Mouse (Mus musculus) midbrain, embryonic 16.5 days (tissue): ENCODE data around the gene Ttc24. TPM values are rescaled to one million over a fixed set of nuclear protein-coding genes. Genes with fewer than 3 reads are reported as not detected.

ENCODE experiments used
- ATAC-seq: fragments of 200-750 bp; cut with Nextera tagmentation; 2 replicates; pipeline ENCODE4 v1.8.0; 2017; ENCODE audit warnings: moderate TSS enrichment
- H3K27ac ChIP-seq: fragments of 300-500 bp; sonication (generic); 2 replicates; pipeline ENCODE4 v1.5.1; 2014; ENCODE audit warnings: mild to moderate bottlenecking, low read length, mixed read lengths
- H3K27me3 ChIP-seq: fragments of 300-500 bp; sonication (generic); 2 replicates; pipeline ENCODE4 v1.6.1; 2014; ENCODE audit warnings: low read depth, low read length, mixed read lengths; ENCODE audit not compliant: control insufficient read depth, insufficient read depth
- H3K36me3 ChIP-seq: fragments of 300-500 bp; sonication (generic); 2 replicates; pipeline ENCODE4 v1.6.1; 2014; ENCODE audit warnings: mild to moderate bottlenecking, low read length, moderate library complexity, mixed read lengths; ENCODE audit not compliant: control insufficient read depth, insufficient read depth
- H3K4me1 ChIP-seq: fragments of 300-500 bp; sonication (generic); 2 replicates; pipeline ENCODE4 v1.6.1; 2014; ENCODE audit warnings: mild to moderate bottlenecking, low read length, mixed read lengths; ENCODE audit not compliant: control insufficient read depth, insufficient read depth
- H3K4me2 ChIP-seq: fragments of 300-500 bp; sonication (generic); 2 replicates; pipeline ENCODE4 v1.6.1; 2014; ENCODE audit warnings: mild to moderate bottlenecking, low read length, mixed read lengths
- H3K4me3 ChIP-seq: fragments of 300-500 bp; sonication (generic); 2 replicates; pipeline ENCODE4 v1.5.1; 2014; ENCODE audit warnings: low read depth, mild to moderate bottlenecking, low read length, moderate library complexity, mixed read lengths
- H3K9ac ChIP-seq: fragments of 300-500 bp; sonication (generic); 2 replicates; pipeline ENCODE4 v1.6.1; 2014; ENCODE audit warnings: low read depth, low read length, mixed read lengths
- H3K9me3 ChIP-seq: fragments of 300-500 bp; sonication (generic); replicated peaks from 2 replicates; pipeline ENCODE4 v1.6.1; 2014; ENCODE audit warnings: mild to moderate bottlenecking, low read length, mixed read lengths; ENCODE audit not compliant: control insufficient read depth, poor library complexity, severe bottlenecking
- WGBS: fragments of 180-500 bp; shearing (Covaris S2); extraction: QIAGEN DNeasy Blood & Tissue Kit; methylation state at CpG from one replicate; pipeline ENCODE4 v1.1.7; 2014; 5-methylcytosine and 5-hydroxymethylcytosine counted together
- polyA plus RNA-seq: library from polyadenylated mRNA; unstranded; fragments of >200 nt; fragmentation: Nextera tagmentation; extraction: Ambion mirVana; gene quantifications from 2 replicates; pipeline ENCODE4 v1.2.1, GENCODE M21; 2015

The Ttc24 gene
- polyA plus RNA-seq, 1 experiment from 2014 or later = not detected

GRCm38 (mm10) chr3:88102611-88103010 is 24.5 kb upstream of the Ttc24 start:
- no peak overlapping the region for H3K27ac ChIP-seq
- H3K27me3 ChIP-seq = no peaks in the 10 kb centered on the region
- ATAC-seq = no peak
- no peak overlapping the region for H3K4me3 ChIP-seq
- no peak overlapping the region for H3K9ac ChIP-seq
- no peaks in the 10 kb centered on the region for H3K4me1 ChIP-seq
- WGBS = 86% methylated on average over 6 of the region's 6 CpGs
- no peak overlapping the region for H3K4me2 ChIP-seq
- no peaks in the 10 kb centered on the region for H3K9me3 ChIP-seq
- H3K36me3 ChIP-seq = no peaks in the 10 kb centered on the region

- ATAC-seq = no peak
- Histone ChIP-seq H3K4me2 (no peak overlapping the region), H3K4me1 (no peaks in the 10 kb centered on the region), H3K9me3 (no peaks in the 10 kb centered on the region), H3K27me3 (no peaks in the 10 kb centered on the region), H3K4me3 (no peak overlapping the region), H3K36me3 (no peaks in the 10 kb centered on the region), H3K27ac (no peak overlapping the region), H3K9ac (no peak overlapping the region)
- 91% methylated on average over 6 of the region's 6 CpGs for WGBS
Measured at GRCm38 (mm10) chr3:88102196-88102595, 24.1 kb upstream of the Ttc24 start.

- WGBS = 95% methylated on average over 7 of the region's 7 CpGs
- no peak overlapping the region for H3K4me2 ChIP-seq
- H3K4me3 ChIP-seq = no peak overlapping the region
- H3K9me3 ChIP-seq = no peaks in the 10 kb centered on the region
- no peaks in the 10 kb centered on the region for H3K36me3 ChIP-seq
- no peaks in the 10 kb centered on the region for H3K27me3 ChIP-seq
- no peak overlapping the region for H3K9ac ChIP-seq
- no peak for ATAC-seq
- H3K27ac ChIP-seq = no peak overlapping the region
- no peaks in the 10 kb centered on the region for H3K4me1 ChIP-seq
Measured at GRCm38 (mm10) chr3:88101736-88102135, 23.6 kb upstream of the Ttc24 start.

- H3K4me1 ChIP-seq = no peaks in the 10 kb centered on the region
- no peaks in the 10 kb centered on the region for H3K9me3 ChIP-seq
- no peaks in the 10 kb centered on the region for H3K36me3 ChIP-seq
- ATAC-seq = no peak
- H3K4me2 ChIP-seq = no peak overlapping the region
- no peak overlapping the region for H3K27ac ChIP-seq
- H3K4me3 ChIP-seq = no peak overlapping the region
- H3K9ac ChIP-seq = no peak overlapping the region
- no peaks in the 10 kb centered on the region for H3K27me3 ChIP-seq
- WGBS = 61% methylated on average over 3 of the region's 3 CpGs
Measured at GRCm38 (mm10) chr3:88100251-88100650, 22.1 kb upstream of the Ttc24 start.

GRCm38 (mm10) chr3:88097666-88098065 is 19.6 kb upstream of the Ttc24 start:
- no peak overlapping the region for H3K27ac ChIP-seq
- H3K9me3 ChIP-seq = no peaks in the 10 kb centered on the region
- no peak for ATAC-seq
- no peak overlapping the region for H3K4me2 ChIP-seq
- no peak overlapping the region for H3K4me3 ChIP-seq
- no peaks in the 10 kb centered on the region for H3K4me1 ChIP-seq
- WGBS = 89% methylated on average over 6 of the region's 6 CpGs
- no peaks in the 10 kb centered on the region for H3K36me3 ChIP-seq
- H3K27me3 ChIP-seq = no peaks in the 10 kb centered on the region
- no peak overlapping the region for H3K9ac ChIP-seq

GRCm38 (mm10) chr3:88094126-88094525 is 16.0 kb upstream of the Ttc24 start:
- H3K4me2 ChIP-seq = no peak overlapping the region
- 76% methylated on average over 5 of the region's 5 CpGs for WGBS
- peak overlapping the region; percentile 1; the same call in 1 of the 2 replicates for H3K9ac ChIP-seq
- H3K36me3 ChIP-seq = no peaks in the 10 kb centered on the region
- no peaks in the 10 kb centered on the region for H3K27me3 ChIP-seq
- H3K9me3 ChIP-seq = no peaks in the 10 kb centered on the region
- H3K4me3 ChIP-seq = no peak overlapping the region
- no peaks in the 10 kb centered on the region for H3K4me1 ChIP-seq
- no peak overlapping the region for H3K27ac ChIP-seq
- ATAC-seq = no peak

GRCm38 (mm10) chr3:88090616-88091015 is 12.5 kb upstream of the Ttc24 start:
- Histone ChIP-seq H3K9ac (no peak overlapping the region), H3K36me3 (no peaks in the 10 kb centered on the region), H3K9me3 (no peaks in the 10 kb centered on the region), H3K27me3 (no peaks in the 10 kb centered on the region), H3K4me1 (no peaks in the 10 kb centered on the region), H3K4me2 (no peak overlapping the region), H3K27ac (no peak overlapping the region), H3K4me3 (no peak overlapping the region)
- ATAC-seq = no peak
- 97% methylated on average over 6 of the region's 6 CpGs for WGBS

GRCm38 (mm10) chr3:88090106-88090505 is 12.0 kb upstream of the Ttc24 start:
- Histone ChIP-seq H3K4me2 (no peak overlapping the region), H3K9me3 (no peaks in the 10 kb centered on the region), H3K4me3 (no peak overlapping the region), H3K27ac (no peak overlapping the region), H3K36me3 (no peaks in the 10 kb centered on the region), H3K4me1 (no peaks in the 10 kb centered on the region), H3K9ac (no peak overlapping the region), H3K27me3 (no peaks in the 10 kb centered on the region)
- 97% methylated on average over 7 of the region's 7 CpGs for WGBS
- ATAC-seq = no peak

GRCm38 (mm10) chr3:88087688-88088087 is 9.6 kb upstream of the Ttc24 start:
- Histone ChIP-seq H3K4me2 (no peak overlapping the region), H3K36me3 (no peaks in the 10 kb centered on the region), H3K27ac (no peak overlapping the region), H3K27me3 (no peaks in the 10 kb centered on the region), H3K4me3 (no peak overlapping the region), H3K9ac (no peak overlapping the region), H3K4me1 (no peaks in the 10 kb centered on the region), H3K9me3 (no peaks in the 10 kb centered on the region)
- 71% methylated on average over 1 of the region's 1 CpGs for WGBS
- ATAC-seq = no peak

GRCm38 (mm10) chr3:88085459-88085858 is 7.4 kb upstream of the Ttc24 start:
- Histone ChIP-seq H3K9ac (no peak overlapping the region), H3K4me3 (no peak overlapping the region), H3K9me3 (no peaks in the 10 kb centered on the region), H3K4me1 (0 out of 2 replicates have a peak, but pooled peaks cover 3% of the 10 kb centered on the region), H3K4me2 (no peak overlapping the region), H3K27me3 (no peaks in the 10 kb centered on the region), H3K36me3 (no peaks in the 10 kb centered on the region), H3K27ac (no peak overlapping the region)
- no peak for ATAC-seq
- WGBS = 92% methylated on average over 2 of the region's 9 CpGs
